Mouse (Mus musculus) adrenal gland, adult 8-10 months (tissue): ENCODE results near the gene Vmn1r183. TPM values are rescaled to one million over a fixed set of nuclear protein-coding genes. Genes with fewer than 3 reads are reported as not detected.
"Not testable (repeated sequence)": the region's sequence is repeated elsewhere in the genome, so short reads cannot be mapped to it uniquely, and the experiment has no call there.

Experiments
- DNase-seq: peaks from one replicate; pipeline ENCODE4 v3.0.0; 2022
- total RNA-seq, 4 experiments: library from RNA; stranded (reverse); gene quantifications; 2 replicates each; pipeline ENCODE4 v1.2.4; 2022

The Vmn1r183 gene
- not detected for total RNA-seq

- no peak for DNase-seq
Measured at GRCm38 (mm10) chr7:24052660-24053304, at the start of gene Vmn1r183. Vmn1r183 (plus strand) TSS chr7:24053254.

DNA sequence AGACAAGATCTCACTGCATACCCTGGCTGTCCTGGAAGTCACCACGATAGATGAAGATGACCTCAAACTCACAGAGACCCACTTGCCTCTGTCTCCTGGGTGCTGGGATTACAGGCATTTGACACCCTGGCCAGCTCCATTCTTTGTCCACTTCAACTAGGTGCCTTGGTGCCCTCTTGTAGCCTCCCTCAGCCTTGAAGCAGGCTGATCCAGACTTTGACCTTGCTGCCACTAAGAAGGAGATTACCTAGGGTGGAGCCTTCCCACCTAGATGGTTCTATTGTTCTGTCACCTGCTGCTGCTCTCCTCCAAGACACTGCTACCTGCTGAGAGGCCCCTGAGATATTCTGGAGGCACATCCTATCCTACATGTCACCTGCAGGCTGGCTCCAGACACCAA, 21.4 kb downstream of the Vmn1r183 start:
- DNase-seq, result not testable (repeated sequence)

- DNase-seq, result peak; percentile 96
Measured at GRCm38 (mm10) chr7:24081634-24082431, 28.8 kb downstream of the Vmn1r183 start, which contains the start of gene Zfp180. Zfp180 (plus strand) TSS chr7:24081924.

DNA sequence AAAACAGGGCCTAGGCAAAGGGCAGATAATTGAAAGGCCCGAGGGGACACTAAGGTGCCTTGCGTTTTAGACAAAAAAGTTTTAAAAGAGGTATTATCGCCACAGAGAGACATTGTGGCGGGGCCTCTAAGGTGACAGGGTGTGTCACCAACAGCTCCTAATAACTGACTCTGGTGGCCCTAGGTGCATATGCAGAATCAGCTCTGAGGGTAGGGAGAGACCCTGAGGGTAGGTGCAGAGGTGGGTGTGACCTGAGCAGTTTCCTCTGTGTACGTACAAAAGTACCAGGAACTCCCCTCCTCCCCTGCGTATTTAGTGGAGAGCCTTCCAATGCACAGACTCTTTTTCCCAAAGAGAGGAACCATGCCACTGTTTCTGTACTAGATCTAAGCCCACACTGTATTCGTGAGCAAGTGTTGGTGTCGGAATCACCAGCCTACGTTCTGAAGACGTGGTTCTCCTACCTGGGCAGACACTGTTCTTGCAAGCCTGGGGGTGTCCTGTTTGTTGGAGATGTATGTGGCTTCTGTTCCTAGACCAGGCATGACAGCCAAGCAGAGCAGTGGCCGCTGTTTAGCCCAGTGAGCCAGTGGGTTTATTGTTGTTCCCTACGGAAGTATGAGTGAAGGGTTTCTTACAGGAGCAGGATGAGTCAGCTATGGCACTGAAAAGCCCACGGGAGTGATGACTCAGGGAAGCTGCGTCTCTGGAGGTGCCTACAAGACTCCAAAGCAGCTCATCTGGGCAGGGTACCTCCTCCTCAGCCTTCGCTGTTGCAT, 29.6 kb downstream of the Vmn1r183 start:
- DNase-seq, result no peak

- DNase-seq, result no peak
Measured at GRCm38 (mm10) chr7:24086871-24087270, 33.8 kb downstream of the Vmn1r183 start.

- DNase-seq, result no peak
Measured at GRCm38 (mm10) chr7:24087485-24088125, 34.6 kb downstream of the Vmn1r183 start.

GRCm38 (mm10) chr7:24104403-24104802, 51.3 kb downstream of the Vmn1r183 start:
- no peak for DNase-seq

- DNase-seq, result no peak
Measured at GRCm38 (mm10) chr7:24105144-24105703, 52.2 kb downstream of the Vmn1r183 start.

GRCm38 (mm10) chr7:24110839-24111238, 57.8 kb downstream of the Vmn1r183 start:
- DNase-seq, result no peak

GRCm38 (mm10) chr7:24111772-24112155, 58.7 kb downstream of the Vmn1r183 start:
- DNase-seq, result no peak

GRCm38 (mm10) chr7:24112156-24112856, 59.3 kb downstream of the Vmn1r183 start, which contains the start of gene Zfp112:
Zfp112 (plus strand) TSS chr7:24112314.
- DNase-seq, result peak; percentile 84

DNA sequence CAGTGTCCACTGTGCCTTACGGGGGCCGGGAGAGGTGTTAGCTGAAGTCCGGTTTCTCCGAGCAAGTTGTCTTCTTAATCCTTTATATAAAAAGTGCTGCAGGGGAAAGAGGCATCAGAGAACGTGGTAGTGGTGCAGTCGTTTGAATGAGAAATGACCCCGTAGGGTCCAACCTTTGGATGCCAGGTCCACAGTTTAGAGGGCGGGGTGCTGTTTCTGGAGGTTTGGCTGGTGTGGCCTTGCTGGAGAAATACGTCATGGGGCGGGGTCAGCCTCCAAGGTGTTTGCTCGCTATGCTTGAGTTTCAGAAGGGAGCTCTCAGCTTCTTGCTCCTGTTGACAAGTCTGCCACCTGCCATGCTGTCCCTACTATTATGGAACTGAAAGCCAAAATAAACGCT, 59.9 kb downstream of the Vmn1r183 start:
- peak; percentile 56 for DNase-seq

Other genes starting within 250 kb of the Vmn1r183 start
- gene Vmn1r175, start 242.6 kb upstream of the Vmn1r183 start, total RNA-seq, result not detected
- gene Vmn1r176, start 215.9 kb upstream of the Vmn1r183 start, total RNA-seq, result not detected
- not detected for gene Vmn1r177, start 186.8 kb upstream of the Vmn1r183 start, total RNA-seq
- gene Vmn1r178, start 161.2 kb upstream of the Vmn1r183 start, total RNA-seq, result not detected
- not detected for gene Vmn1r179, start 126.3 kb upstream of the Vmn1r183 start, total RNA-seq
- gene Vmn1r180, start 102.6 kb upstream of the Vmn1r183 start, total RNA-seq, result not detected
- not detected for gene Vmn1r181, start 78.6 kb upstream of the Vmn1r183 start, total RNA-seq
- not detected for gene V1rd19, start 51.6 kb upstream of the Vmn1r183 start, total RNA-seq
- 10 to 100 TPM; 24.2 to 32.3 (median 27.1) TPM for gene Zfp180, start 28.7 kb downstream of the Vmn1r183 start, total RNA-seq
- gene Zfp112, start 59.1 kb downstream of the Vmn1r183 start, total RNA-seq, result 1 to 10 TPM; 3.7 to 8.3 (median 5.1) TPM
- gene Zfp235, start 80.9 kb downstream of the Vmn1r183 start, total RNA-seq, result 10 to 100 TPM in 3 of 4 experiments, 1 to 10 TPM in 1; 7.8 to 13.9 (median 11.4) TPM
- under 1 TPM; 0.28 to 0.56 (median 0.44) TPM for gene Zfp114, start 121.8 kb downstream of the Vmn1r183 start, total RNA-seq
- gene Zfp111, start 158.2 kb downstream of the Vmn1r183 start, total RNA-seq, result 10 to 100 TPM in 3 of 4 experiments, 1 to 10 TPM in 1; 8.4 to 13.1 (median 12.2) TPM
- 1 to 10 TPM; 4.0 to 4.8 (median 4.3) TPM for gene Zfp109, start 184.3 kb downstream of the Vmn1r183 start, total RNA-seq
- 1 to 10 TPM; 2.9 to 5.6 (median 4.1) TPM for gene Zfp108, start 201.5 kb downstream of the Vmn1r183 start, total RNA-seq
- 1 to 10 TPM; 4.4 to 9.0 (median 5.8) TPM for gene Zfp93, start 217.2 kb downstream of the Vmn1r183 start, total RNA-seq
- gene Zfp61, start 248.0 kb downstream of the Vmn1r183 start, total RNA-seq, result 10 to 100 TPM in 3 of 4 experiments, 1 to 10 TPM in 1; 7.9 to 19.1 (median 13.4) TPM